Mouse (Mus musculus) left cerebral cortex, adult 8-10 months (tissue): ENCODE data around the gene Snrpa1. TPM values are rescaled to one million over a fixed set of nuclear protein-coding genes. Genes with fewer than 3 reads are reported as not detected.

Source experiments
- DNase-seq, 2 experiments: peaks; one replicate each; pipeline ENCODE4 v3.0.0; 2022; ENCODE audit warnings: low spot score in 2 of 2
- total RNA-seq, 4 experiments: library from RNA; stranded (reverse); gene quantifications; 2 replicates each; pipeline ENCODE4 v1.2.4; 2022

Snrpa1 gene
- total RNA-seq, 4 experiments from 2014 or later: 34.2 to 38.0 (median 35.9) TPM

DNA sequence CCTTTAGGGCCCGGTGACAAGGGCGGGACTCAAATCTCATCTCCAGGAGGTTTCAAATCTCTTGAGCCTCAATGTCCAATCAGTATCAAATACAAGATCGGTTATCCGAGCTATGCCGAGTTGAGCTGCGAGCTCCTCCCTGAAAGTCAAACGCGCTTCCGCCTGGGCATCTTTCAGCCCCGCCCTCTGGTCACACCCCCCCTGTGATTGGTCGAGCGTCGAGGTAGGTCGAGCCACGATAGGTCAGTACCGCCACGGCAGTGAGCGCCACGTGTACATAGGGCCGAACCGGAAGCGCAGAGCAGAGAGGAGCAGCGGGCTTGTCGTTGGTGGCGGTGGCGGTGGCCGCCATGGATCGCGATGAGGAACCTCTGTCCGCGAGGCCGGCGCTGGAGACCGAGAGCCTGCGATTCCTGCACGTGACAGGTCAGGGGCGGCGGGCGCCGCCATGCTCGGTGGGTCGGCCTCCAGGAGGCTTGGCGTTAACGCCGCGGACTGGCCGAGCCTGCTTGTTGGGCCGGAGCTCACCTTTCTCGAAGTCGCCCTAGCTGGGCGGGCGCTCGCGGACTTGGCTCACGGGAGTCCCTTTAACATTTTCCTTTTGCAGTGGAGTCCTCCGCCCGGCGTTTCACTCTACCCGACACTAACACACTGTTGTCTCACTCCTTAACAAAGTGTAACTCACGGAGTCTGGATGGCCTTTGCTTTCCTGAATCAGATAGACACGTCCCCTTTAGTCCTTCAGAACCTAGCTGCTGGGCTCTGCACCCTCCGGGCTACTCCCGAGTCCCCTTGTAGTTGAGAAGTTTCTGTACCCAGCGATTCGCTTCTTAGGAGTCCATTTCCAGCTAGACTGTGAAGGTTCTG, 20.8 kb downstream of the Snrpa1 start, which contains the start of gene Selenos:
TSS of gene Selenos (plus strand) at position 286 of the 867 bp plus-strand sequence.
- peak; percentile 85 to 97 for DNase-seq

DNA sequence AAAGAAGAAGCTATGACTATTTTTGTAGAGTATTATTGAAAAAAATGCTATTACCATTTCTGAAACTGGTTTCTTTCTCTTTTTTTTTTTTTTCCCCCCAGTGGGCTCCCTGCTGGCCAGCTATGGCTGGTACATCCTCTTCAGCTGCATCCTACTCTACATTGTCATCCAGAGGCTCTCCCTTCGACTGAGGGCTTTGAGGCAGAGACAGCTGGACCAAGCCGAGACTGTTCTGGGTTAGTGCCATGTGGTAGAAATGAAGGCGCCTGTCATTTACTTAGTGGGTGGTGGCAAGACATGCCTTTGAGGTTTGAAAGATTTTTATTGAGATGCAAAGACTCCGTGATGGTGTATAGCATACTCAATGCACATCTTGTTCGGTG, 21.4 kb downstream of the Snrpa1 start:
- no peak for DNase-seq

DNA sequence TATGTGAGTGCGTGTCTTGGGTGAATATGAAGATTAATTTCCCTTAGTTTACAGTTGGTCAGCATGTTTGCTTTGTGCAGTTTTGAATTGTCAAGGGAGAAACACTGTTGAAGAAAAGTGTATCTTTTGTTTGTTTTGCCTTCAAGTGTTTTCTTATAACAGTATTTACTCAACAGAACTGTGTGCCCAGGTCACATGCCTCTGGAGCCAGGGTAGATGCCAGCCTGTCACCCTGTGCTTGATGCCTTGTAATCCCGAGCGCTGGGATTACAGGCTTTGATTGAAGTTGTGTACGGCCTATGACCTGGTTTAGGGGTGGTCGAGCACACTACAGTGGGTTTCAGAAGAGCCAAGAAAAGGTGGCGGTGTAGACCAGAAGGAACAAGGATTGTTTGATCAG, 25.0 kb downstream of the Snrpa1 start:
- no peak for DNase-seq

GRCm38 (mm10) chr7:66084546-66084945, 25.7 kb downstream of the Snrpa1 start:
- no peak for DNase-seq

DNA sequence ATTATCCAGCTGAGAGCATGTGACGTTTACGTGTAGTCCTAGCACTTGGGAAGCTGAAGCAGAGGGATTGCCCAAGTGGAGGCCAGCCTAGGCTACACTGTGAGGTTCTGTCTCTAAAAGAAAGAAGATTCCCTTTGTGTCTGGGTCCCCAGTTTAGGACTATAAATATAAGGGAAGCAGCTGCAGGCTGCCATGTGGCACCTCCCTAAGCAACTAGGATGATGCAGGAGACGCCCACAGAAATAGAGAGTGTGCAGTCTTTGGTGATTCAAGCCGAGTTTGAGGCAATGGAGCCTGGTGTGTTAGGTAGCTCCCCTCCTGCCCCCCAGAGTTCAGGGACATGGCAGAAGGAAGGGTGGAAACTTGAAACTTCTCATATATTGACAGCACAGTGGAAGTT, 28.8 kb downstream of the Snrpa1 start:
- peak in 1 of 2 experiments; percentile 64 for DNase-seq

DNA sequence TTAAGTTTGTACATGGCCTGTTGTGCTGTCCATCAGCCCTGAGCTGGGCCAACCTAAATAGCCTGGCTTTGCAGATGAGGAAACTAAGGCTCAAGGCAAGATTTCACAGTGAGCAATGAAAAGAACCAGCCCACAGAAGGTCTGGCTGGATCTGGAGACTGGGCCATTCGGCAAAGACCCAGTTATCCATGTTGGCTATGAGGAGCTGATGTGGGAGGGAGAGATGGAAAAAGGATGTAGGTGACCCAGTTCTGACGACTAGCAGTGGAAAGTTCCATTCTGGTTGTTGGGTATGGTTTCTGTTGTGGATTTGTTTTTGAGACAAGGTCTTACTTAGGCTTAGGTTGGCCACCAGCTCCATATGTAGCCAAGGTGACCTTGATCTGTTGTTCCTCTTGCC, 29.3 kb downstream of the Snrpa1 start:
- peak in 1 of 2 experiments; percentile 50 for DNase-seq

- no peak for DNase-seq
These were observed 31.9 kb downstream of the Snrpa1 start for GRCm38 (mm10) chr7:66090676-66091190.

GRCm38 (mm10) chr7:66091553-66091952, 32.8 kb downstream of the Snrpa1 start:
- no peak for DNase-seq

DNA sequence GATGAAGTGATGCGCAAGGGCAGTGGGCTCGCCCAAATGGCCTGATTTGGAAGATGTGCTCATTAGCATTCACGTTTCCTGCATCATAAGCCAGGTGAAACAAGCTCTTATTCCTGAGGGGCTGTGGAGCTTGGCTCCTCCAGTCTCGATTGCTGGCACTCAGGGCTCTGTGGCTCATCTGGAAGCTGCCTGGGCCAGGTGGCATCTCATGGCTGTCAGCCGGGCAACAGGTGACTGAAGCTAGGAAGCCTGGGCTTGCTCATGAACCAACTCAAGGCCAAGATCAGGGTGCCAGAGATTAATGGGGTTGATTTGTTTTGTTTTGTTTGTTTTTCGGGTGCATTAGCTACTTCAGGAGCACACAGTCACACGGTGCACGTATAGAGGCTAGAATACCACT, 33.9 kb downstream of the Snrpa1 start:
- DNase-seq: no peak

DNA sequence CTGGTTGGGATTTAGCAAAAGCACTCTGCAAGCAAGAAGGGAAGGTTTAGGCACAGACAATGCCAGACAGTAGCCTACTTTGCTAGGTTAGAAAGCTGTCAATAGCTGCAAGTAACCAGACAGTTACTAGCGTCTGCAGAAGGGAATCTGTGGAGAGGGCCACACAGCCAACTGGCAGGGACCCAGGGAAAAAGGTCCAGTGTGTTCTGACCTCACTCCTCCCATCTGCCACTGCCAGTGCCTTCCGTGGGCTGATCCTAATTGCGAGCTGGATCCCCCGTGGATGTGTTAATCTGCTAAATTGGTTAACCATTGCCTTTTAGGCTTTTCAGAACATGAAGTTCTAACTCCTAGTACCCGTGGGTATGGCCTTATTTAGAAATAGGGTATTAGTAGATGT, 35.3 kb downstream of the Snrpa1 start:
- no peak for DNase-seq

DNA sequence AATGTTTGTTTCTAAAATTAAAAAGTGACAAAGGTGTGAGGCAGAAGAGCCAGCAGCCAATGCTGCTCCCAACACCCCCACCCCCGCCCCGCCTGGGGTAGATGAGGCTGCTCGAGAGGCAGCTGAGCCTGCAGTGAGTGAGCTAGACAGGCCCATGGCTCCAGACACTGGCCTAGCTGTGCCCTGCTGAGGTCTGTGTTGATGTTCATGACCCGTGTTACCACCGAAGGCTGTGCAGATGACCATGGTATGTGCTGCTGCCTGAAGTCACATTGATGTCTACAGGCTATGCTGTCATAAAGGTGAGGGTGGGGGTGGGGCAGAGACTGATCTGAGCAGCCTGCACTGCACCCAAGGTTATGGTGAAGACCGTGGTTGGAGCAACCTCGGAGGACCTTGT, 40.0 kb downstream of the Snrpa1 start:
- DNase-seq: no peak

GRCm38 (mm10) chr7:66101866-66102265, 43.1 kb downstream of the Snrpa1 start:
- DNase-seq: no peak

GRCm38 (mm10) chr7:66104531-66104930, 45.7 kb downstream of the Snrpa1 start:
- DNase-seq: no peak

GRCm38 (mm10) chr7:66105771-66106170, 47.0 kb downstream of the Snrpa1 start:
- DNase-seq: no peak

- DNase-seq: no peak
These were observed 47.8 kb downstream of the Snrpa1 start for GRCm38 (mm10) chr7:66106581-66107056.

DNA sequence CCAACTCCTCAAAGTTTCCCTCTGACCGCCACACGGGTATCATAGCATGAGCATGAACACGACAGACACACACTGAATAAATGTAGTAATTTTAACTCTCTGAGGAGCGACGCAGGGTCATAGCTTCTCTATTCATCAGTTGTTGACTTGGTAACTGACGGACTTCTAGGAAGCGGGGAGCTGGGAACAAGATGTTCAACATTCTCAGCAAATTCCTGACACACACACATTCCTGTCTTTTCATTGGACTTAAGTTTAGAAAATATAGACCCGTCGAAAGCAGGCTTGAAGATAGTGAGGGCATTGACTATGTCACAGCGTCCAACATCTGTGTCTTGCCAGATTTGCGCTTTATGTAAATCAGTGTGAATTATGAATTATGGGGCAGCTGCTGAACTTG, 48.4 kb downstream of the Snrpa1 start:
- DNase-seq: no peak

DNA sequence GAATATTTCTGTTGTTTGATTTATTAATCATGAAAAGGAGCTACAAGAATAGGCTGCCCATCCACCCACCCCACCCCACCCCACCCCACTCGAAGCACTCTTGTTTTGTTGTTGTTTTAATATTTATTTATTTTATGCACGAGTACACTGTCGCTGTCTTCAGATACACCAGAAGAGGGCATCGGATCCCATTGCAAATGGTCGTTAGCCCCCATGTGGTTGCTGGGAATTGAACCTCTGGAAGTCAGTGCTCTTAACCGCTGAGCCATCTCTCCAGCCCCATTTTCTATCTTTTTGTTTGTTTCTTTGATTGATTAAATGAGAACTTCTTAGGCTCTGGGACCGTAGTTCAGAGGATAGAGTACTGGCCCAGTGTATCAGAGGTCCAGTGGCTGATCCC, 49.1 kb downstream of the Snrpa1 start:
- no peak for DNase-seq

DNA sequence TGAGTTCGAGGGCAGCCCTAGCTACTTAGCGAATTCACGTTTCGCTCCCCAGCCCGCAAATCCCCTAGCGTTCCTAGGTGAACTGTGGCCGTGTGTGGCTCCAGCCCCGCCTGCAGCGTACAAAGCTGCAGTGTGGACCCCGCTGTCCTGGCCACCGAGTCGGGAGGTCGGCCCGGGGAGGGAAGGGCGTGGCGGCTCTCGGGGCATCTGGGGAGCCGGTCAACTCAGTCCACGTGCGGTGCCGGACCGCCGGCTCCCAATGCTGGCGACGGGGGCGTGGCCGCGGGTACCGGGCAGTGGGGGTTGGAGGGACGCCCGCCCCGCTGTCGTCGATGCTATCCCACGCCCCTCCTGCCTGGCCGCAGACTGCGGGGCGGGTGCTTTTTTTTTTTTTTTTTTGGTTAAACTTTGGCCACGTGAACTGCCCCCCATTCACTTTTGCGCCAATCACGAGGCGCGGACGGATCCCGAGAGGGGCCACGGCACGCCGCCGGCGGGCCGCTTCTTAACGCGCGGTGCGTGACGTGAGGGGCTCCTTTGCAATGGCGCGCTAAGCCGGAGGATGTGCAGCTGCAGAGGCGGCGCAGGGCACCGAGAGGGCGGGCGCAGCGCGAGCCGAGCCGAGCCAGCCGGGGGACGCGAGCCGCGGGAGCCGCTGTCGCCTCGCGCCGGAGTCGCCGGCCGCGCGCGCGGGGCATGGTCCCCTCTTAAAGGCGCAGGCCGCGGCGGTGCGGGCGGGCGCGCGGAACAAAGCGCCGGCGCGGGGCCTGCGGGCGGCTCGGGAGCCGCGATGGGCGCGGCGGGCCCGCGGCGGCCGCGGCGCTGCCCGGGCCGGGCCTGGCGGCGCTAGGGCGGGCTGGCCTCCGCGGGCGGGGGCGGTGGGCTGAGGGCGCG, 50.4 kb downstream of the Snrpa1 start, which contains the start of gene Chsy1:
TSS of gene Chsy1 (plus strand) at position 555 of the 894 bp plus-strand sequence.
- DNase-seq: peak; percentile 84 to 90

- peak in 1 of 2 experiments; percentile 26 for DNase-seq
These were observed 51.2 kb downstream of the Snrpa1 start for GRCm38 (mm10) chr7:66109855-66110635.

DNA sequence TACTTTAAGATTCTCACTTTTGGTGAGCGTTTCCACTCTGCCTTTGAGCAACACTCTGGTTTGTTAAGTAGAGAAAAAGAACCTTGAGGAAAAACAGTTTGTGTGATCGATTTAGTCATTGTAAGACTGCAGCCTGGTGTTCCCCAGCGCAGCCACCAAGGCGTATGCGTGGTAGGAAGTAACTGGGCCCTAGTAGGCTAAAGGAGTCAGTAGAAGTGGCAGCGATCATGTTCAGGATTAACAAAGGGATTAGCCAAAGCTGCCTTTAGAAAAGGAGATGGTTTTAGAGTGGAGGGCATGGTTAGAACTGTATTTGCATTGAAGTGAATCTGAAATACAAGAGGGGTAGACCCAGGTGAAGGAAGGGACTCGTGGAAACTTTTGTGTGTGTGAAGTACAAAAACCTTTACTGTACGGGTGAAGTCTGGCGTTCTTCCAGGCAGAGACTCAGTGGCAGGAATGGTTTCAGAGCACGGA, 51.9 kb downstream of the Snrpa1 start:
- no peak for DNase-seq

GRCm38 (mm10) chr7:66111211-66111610, 52.4 kb downstream of the Snrpa1 start:
- no peak for DNase-seq
